Mouse (Mus musculus): Measurements from ENCODE around the gene Chmp2b.

DNA sequence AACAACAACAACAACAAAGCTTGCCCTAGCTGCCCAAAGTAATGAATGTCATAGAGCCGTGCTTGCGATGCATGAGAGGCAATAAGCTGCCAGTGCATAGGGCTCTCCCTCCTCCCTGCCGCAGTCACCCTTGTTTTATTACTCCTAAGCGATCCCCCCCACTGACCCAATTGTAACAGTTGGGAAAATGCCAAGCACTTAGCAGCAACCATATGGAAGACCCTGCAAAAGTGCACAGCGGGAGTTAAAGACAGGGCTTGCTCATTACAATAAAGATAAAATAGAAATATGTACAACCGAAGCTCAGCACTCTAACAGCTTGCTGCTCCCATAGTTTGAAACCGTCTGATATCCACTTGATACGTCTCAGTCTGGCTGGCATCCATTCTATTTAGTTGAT, 1.8 kb upstream of the Chmp2b start:
- no peak for TF ChIP-seq GATA1 (IDR thresholded peaks at IDR 0.05; ENCODE audit: borderline replicate concordance, low read length)
- TF ChIP-seq FLI1 (IDR thresholded peaks at IDR 0.05; ENCODE audit: low read length) = no peak
